Mouse (Mus musculus) hindbrain, embryonic 10.5 days (tissue): ENCODE measurements around the gene Itpkc. TPM values are rescaled to one million over a fixed set of nuclear protein-coding genes. Genes with fewer than 3 reads are reported as not detected.
A peak's percentile ranks its signal among the peaks of the same experiment; 100 is the strongest.

Source experiments
- DNase-seq: peaks from one replicate; pipeline ENCODE4 v3.0.0-alpha.2; 2017; ENCODE audit warnings: low spot score
- H3K27ac ChIP-seq: fragments of 300-500 bp; sonication (generic); 2 replicates; pipeline ENCODE4 v1.5.1; 2016; ENCODE audit warnings: mild to moderate bottlenecking, moderate library complexity
- H3K27me3 ChIP-seq: fragments of 300-500 bp; sonication (generic); 2 replicates; pipeline ENCODE4 v1.6.1; 2016; ENCODE audit warnings: mild to moderate bottlenecking; ENCODE audit not compliant: poor library complexity, insufficient read depth, severe bottlenecking
- H3K36me3 ChIP-seq: fragments of 300-500 bp; sonication (generic); 2 replicates; pipeline ENCODE4 v1.6.1; 2016; ENCODE audit warnings: mild to moderate bottlenecking, moderate library complexity
- H3K4me1 ChIP-seq: fragments of 300-500 bp; sonication (generic); replicated peaks from 2 replicates; pipeline ENCODE4 v1.6.1; 2016; ENCODE audit warnings: mild to moderate bottlenecking
- H3K4me3 ChIP-seq: fragments of 300-500 bp; sonication (generic); 2 replicates; pipeline ENCODE4 v1.5.1; 2016; ENCODE audit warnings: mild to moderate bottlenecking, moderate library complexity
- H3K9me3 ChIP-seq: fragments of 300-500 bp; sonication (generic); 2 replicates; pipeline ENCODE4 v1.6.1; 2016; ENCODE audit warnings: mild to moderate bottlenecking, moderate library complexity
- WGBS: fragments of 180-500 bp; shearing (Covaris S2); methylation state at CpG from one replicate; pipeline ENCODE4 v1.1.7; 2016; 5-methylcytosine and 5-hydroxymethylcytosine counted together
- polyA plus RNA-seq: library from polyadenylated mRNA; unstranded; fragments of >200 nt; fragmentation: Nextera tagmentation; extraction: Ambion mirVana; gene quantifications from 2 replicates; pipeline ENCODE4 v1.2.1, GENCODE M21; 2016

Itpkc gene
- polyA plus RNA-seq, 1 experiment from 2014 or later: 6.8 TPM

GRCm38 (mm10) chr7:27203730-27204449 lies 24.6 kb downstream of the Itpkc start:
- no peak for DNase-seq
- no peaks in the 10 kb centered on the region for H3K27me3 ChIP-seq
- H3K4me1 ChIP-seq: no peaks in the 10 kb centered on the region
- H3K36me3 ChIP-seq: peaks cover 73% of the 10 kb centered on the region
- H3K9me3 ChIP-seq: no peaks in the 10 kb centered on the region
- H3K4me3 ChIP-seq: no peak overlapping the region
- H3K27ac ChIP-seq: no peak overlapping the region
- WGBS: 94% methylated on average over 8 of the region's 8 CpGs

GRCm38 (mm10) chr7:27198779-27199178 lies 29.7 kb downstream of the Itpkc start:
- no peak overlapping the region for H3K27ac ChIP-seq
- H3K9me3 ChIP-seq: no peaks in the 10 kb centered on the region
- no peak overlapping the region for H3K4me3 ChIP-seq
- WGBS: 94% methylated on average over 8 of the region's 8 CpGs
- no peak for DNase-seq
- H3K27me3 ChIP-seq: no peaks in the 10 kb centered on the region
- H3K36me3 ChIP-seq: peaks cover 55% of the 10 kb centered on the region
- H3K4me1 ChIP-seq: peaks cover 20% of the 10 kb centered on the region

GRCm38 (mm10) chr7:27198355-27198754 lies 30.1 kb downstream of the Itpkc start:
- H3K36me3 ChIP-seq: peaks cover 55% of the 10 kb centered on the region
- peaks cover 24% of the 10 kb centered on the region for H3K4me1 ChIP-seq

DNA sequence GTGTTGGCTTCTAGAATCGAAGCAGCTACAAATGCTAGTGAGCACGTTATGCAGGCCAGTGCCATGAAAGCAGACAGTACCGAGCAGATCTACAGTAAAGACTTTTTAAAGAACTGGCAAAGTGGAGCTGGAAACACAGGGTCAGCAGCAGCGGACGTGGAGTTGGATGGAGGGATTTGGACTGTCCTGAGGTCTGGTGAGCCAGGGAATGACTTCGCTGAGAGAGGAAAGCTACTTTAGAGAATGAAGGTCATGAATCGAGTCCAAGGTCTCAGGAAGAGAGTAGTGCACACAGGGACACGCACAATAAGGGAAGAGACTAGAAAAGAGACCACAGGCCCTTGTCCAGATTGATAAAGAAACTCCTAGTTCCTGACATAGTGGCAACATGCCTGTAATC lies 30.8 kb downstream of the Itpkc start:
- H3K9me3 ChIP-seq: no peaks in the 10 kb centered on the region
- WGBS: 92% methylated on average over 8 of the region's 8 CpGs
- H3K27me3 ChIP-seq: no peaks in the 10 kb centered on the region
- peaks cover 26% of the 10 kb centered on the region for H3K4me1 ChIP-seq
- no peak for DNase-seq
- no peak overlapping the region for H3K4me3 ChIP-seq
- no peak overlapping the region for H3K27ac ChIP-seq
- peaks cover 55% of the 10 kb centered on the region for H3K36me3 ChIP-seq

More at GRCm38 (mm10) chr7:27198355-27198754, 30.1 kb downstream of the Itpkc start:
- no peak overlapping the region for H3K4me3 ChIP-seq
- no peaks in the 10 kb centered on the region for H3K27me3 ChIP-seq
- H3K9me3 ChIP-seq: no peaks in the 10 kb centered on the region
- DNase-seq: no peak
- H3K27ac ChIP-seq: no peak overlapping the region

- H3K27me3 ChIP-seq: no peaks in the 10 kb centered on the region
- peaks cover 26% of the 10 kb centered on the region for H3K4me1 ChIP-seq
- no peaks in the 10 kb centered on the region for H3K9me3 ChIP-seq
- WGBS: 89% methylated on average over 3 of the region's 3 CpGs
- H3K27ac ChIP-seq: peak overlapping the region; percentile 59
- no peak for DNase-seq
- H3K4me3 ChIP-seq: peak overlapping the region; percentile 89; the same call in 1 of the 2 replicates
- peaks cover 55% of the 10 kb centered on the region for H3K36me3 ChIP-seq
Observed at GRCm38 (mm10) chr7:27197136-27197535, 31.3 kb downstream of the Itpkc start.

DNA sequence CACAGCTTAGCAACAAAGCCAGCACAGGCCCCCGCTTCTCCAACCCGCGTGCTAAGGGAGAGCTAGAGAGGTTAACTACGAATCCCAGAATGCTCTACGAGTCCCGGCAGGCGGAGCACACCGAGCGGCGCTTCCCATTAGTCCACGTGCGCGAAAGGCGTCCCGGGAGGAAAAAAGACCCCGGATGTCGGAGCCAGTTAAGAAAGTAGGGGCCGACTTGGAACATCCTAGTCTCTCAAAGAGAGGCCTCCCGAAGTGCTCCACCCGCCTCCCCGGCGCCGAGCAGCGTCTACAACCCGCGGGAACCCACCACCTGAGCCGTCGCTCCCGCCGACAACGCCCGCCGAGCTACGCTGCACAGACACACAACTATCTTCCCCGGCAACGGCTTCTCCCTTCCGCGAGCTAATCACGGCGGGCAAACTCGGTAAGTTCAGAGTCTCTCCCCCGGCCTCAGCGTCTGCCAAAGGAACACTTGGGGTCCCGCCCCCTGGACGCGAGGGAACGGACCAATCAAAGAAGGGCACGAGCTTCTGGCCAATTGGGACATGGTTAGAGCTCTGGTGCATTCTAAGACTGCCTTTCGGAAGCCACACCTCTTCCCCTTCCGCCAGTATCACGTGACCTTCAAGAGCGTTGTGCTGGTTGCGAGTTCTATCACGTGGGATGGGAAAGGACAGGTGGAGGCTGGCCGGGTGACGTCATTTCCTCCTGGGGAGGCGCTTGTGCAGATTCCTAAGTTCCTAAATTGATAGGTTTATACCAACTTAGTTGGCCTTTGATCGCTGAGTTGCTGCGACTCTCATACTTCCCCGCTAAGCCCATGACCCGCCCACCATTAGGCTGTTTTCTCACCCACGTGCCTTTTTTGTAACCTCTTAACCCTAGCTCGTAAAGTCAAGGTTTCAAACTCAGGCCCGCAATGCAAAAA lies 32.5 kb downstream of the Itpkc start, which contains the start of the genes BC024978 and Snrpa:
BC024978 (plus strand) TSS at position 101 of the 931 bp plus-strand sequence.
Snrpa (minus strand) TSS at position 591 of the 931 bp plus-strand sequence.
- H3K27ac ChIP-seq: peak within 1 kb of the TSS; percentile 99
- peaks cover 26% of the 10 kb centered on the region for H3K4me1 ChIP-seq
- H3K27me3 ChIP-seq: no peaks in the 10 kb centered on the region
- peaks cover 55% of the 10 kb centered on the region for H3K36me3 ChIP-seq
- DNase-seq: peak; percentile 97
- H3K9me3 ChIP-seq: peaks cover under 1% of the 10 kb centered on the region; the same call in 1 of the 2 replicates
- WGBS: 1% methylated on average over 64 of the region's 64 CpGs
- peak within 1 kb of the TSS; percentile 89 for H3K4me3 ChIP-seq

DNA sequence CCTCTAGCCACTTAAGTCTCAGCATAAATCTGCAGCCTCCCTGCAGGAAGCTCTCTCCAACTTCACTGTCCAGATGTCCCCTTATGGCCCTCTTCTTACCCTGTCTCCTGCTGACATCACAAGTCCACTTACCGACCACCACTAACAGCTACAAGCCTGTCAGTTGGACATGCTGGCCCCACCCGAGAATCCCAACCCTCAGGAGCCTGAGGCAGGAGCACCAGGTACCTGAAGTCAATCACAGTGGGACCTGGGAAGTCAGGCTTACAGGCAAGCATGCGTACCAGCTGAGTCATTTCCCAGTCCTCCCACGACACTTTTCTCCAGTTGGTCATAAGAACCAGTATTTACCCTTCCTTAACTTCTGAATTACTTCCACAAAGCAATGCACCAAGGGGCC lies 34.7 kb downstream of the Itpkc start:
- Histone ChIP-seq H3K27me3 (no peaks in the 10 kb centered on the region), H3K36me3 (peaks cover 68% of the 10 kb centered on the region), H3K27ac (no peak overlapping the region), H3K4me3 (peak overlapping the region; percentile 89), H3K4me1 (peaks cover 26% of the 10 kb centered on the region), H3K9me3 (peaks cover 9% of the 10 kb centered on the region; the same call in 1 of the 2 replicates)
- no peak for DNase-seq
- 89% methylated on average over 4 of the region's 4 CpGs for WGBS

GRCm38 (mm10) chr7:27192434-27192833 lies 36.0 kb downstream of the Itpkc start:
- peaks cover 71% of the 10 kb centered on the region for H3K36me3 ChIP-seq
- peaks cover 9% of the 10 kb centered on the region; the same call in 1 of the 2 replicates for H3K9me3 ChIP-seq
- H3K27me3 ChIP-seq: no peaks in the 10 kb centered on the region
- DNase-seq: no peak
- 94% methylated on average over 5 of the region's 5 CpGs for WGBS
- no peak overlapping the region for H3K4me3 ChIP-seq
- no peak overlapping the region for H3K27ac ChIP-seq
- peaks cover 26% of the 10 kb centered on the region for H3K4me1 ChIP-seq

DNA sequence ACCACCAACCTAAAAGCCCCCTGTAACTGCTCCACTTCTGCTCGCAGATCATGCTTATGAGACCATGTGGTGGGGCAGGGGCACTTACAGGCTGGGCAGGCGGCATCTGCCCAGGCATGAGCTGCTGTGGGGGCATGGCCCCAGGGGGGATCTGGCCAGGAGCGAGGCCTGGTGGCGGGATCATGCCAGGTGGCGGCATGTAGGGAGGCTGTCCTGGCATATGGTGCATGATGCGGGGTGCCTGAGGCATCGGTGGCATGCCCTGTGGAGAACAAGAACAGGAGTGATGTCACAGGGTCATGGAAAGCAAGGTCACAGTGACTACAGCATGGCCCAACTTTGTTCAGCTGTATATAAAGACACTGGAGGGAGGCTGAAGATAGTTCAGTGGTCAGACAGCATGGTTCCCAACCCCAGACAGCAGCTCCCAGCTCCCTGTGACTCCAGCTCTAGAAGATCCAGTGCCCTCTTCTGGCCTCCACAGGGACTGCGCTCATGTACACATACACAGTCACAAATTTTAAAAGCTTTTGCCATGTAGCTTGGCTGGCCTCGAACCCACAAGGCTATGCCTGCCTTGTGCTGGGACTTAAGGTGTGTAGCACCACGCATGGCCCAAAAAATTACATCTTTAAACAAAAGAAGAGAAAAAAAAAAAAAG lies 39.1 kb downstream of the Itpkc start:
- Histone ChIP-seq H3K4me3 (no peak overlapping the region), H3K9me3 (peaks cover 20% of the 10 kb centered on the region; the same call in 1 of the 2 replicates), H3K27ac (no peak overlapping the region), H3K36me3 (peaks cover 98% of the 10 kb centered on the region), H3K4me1 (peaks cover 10% of the 10 kb centered on the region), H3K27me3 (no peaks in the 10 kb centered on the region)
- no peak for DNase-seq
- WGBS: 93% methylated on average over 10 of the region's 10 CpGs

- DNase-seq: no peak
- H3K36me3 ChIP-seq: peaks cover 84% of the 10 kb centered on the region
- WGBS: 92% methylated on average over 5 of the region's 5 CpGs
- H3K9me3 ChIP-seq: peaks cover 20% of the 10 kb centered on the region; the same call in 1 of the 2 replicates
- no peaks in the 10 kb centered on the region for H3K27me3 ChIP-seq
- no peak overlapping the region for H3K4me3 ChIP-seq
- no peaks in the 10 kb centered on the region for H3K4me1 ChIP-seq
- H3K27ac ChIP-seq: no peak overlapping the region
Observed at GRCm38 (mm10) chr7:27185986-27186385, 42.5 kb downstream of the Itpkc start.

DNA sequence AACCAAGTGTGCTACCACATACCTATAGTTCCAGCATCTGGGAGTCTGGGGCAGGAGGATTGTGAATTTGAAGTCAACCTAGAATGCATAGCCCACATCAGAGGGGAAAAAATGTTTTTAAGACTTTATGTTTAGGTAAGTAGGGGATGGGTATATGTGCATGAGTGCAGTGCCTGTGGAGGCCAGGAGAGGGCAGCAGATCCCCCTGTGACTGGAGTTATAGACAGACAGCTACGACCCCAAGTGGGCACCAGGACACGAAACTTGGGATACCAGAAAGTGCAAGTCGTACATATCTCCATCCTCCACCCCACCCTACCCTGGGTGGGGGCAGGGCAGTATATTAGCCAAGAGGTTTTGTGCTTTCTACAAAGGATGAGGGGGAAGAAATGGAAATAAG lies 43.5 kb downstream of the Itpkc start:
- no peaks in the 10 kb centered on the region for H3K27me3 ChIP-seq
- 75% methylated on average over 3 of the region's 3 CpGs for WGBS
- H3K27ac ChIP-seq: no peak overlapping the region
- DNase-seq: peak; percentile 57
- H3K36me3 ChIP-seq: peaks cover 73% of the 10 kb centered on the region
- H3K4me3 ChIP-seq: no peak overlapping the region
- peaks cover 12% of the 10 kb centered on the region; the same call in 1 of the 2 replicates for H3K9me3 ChIP-seq
- 0 out of 2 replicates have a peak, but pooled peaks cover 3% of the 10 kb centered on the region for H3K4me1 ChIP-seq

DNA sequence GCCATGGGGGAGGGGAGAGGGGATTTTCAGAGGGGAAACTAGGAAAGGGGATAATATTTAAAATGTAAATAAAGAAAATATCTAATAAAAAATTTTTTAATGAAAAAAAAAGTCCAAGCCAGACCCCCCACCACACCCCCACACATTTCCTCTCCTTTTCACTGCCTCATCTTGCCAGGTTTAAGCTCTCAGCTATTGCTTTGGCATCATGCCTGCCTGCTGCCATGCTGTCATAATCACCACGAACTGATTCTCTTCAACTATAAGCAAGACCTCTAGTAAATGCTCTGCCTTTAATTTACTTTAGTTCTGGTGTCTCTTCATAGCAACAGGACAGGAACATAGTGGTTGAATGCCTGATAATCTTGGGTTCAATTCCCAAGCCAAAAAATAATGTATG lies 46.0 kb downstream of the Itpkc start:
- peaks cover 19% of the 10 kb centered on the region for H3K4me1 ChIP-seq
- no peak for DNase-seq
- peaks cover 49% of the 10 kb centered on the region for H3K36me3 ChIP-seq
- no peaks in the 10 kb centered on the region for H3K27me3 ChIP-seq
- H3K27ac ChIP-seq: no peak overlapping the region
- H3K9me3 ChIP-seq: peaks cover 12% of the 10 kb centered on the region; the same call in 1 of the 2 replicates
- WGBS: 98% methylated on average over 1 of the region's 1 CpGs
- no peak overlapping the region for H3K4me3 ChIP-seq
